Mouse (Mus musculus) lung, adult 10 weeks (tissue): ENCODE results near the gene Rnaseh2b. TPM values are rescaled to one million over a fixed set of nuclear protein-coding genes. Genes with fewer than 3 reads are reported as not detected.

Source experiments
- polyA plus RNA-seq: library from polyadenylated mRNA; stranded (reverse); fragments of 350-450 nt; fragmentation: Illumina TruSeq; extraction: RNeasy Lipid Tissue Mini Kit (QIAGEN cat#74804); gene quantifications from one replicate; pipeline ENCODE4 v1.2.3, GENCODE M21; 2014; ENCODE audit warnings: low read depth, low replicate concordance; ENCODE audit not compliant: insufficient read depth

Gene Rnaseh2b
- polyA plus RNA-seq, result 15.2 TPM

GRCm38 (mm10) chr14:62292488-62293339 lies at the start of gene Rnaseh2b, which contains the start of gene Dleu7:
Gene Rnaseh2b (plus strand): TSS chr14:62292589.
Gene Dleu7 (minus strand): TSS chr14:62293047.

Other genes with a start within 250 kb of the Rnaseh2b start
- gene Dleu7, start 458 bp downstream of the Rnaseh2b start, polyA plus RNA-seq, result not detected
- gene Gucy1b2, start 163.7 kb downstream of the Rnaseh2b start, polyA plus RNA-seq, result not detected